Mouse (Mus musculus) stomach, postnatal 0 days (tissue): Measurements from ENCODE around the gene Pth2r.

Experiments used
- CTCF ChIP-seq: IDR thresholded peaks from 2 replicates; pipeline ENCODE4 v1.5.1; 2016; ENCODE audit warnings: antibody characterized with exemption, low read depth, mild to moderate bottlenecking, moderate library complexity
- EP300 ChIP-seq: optimal IDR thresholded peaks from 2 replicates; pipeline ENCODE3; 2016; ENCODE audit warnings: antibody characterized with exemption

DNA sequence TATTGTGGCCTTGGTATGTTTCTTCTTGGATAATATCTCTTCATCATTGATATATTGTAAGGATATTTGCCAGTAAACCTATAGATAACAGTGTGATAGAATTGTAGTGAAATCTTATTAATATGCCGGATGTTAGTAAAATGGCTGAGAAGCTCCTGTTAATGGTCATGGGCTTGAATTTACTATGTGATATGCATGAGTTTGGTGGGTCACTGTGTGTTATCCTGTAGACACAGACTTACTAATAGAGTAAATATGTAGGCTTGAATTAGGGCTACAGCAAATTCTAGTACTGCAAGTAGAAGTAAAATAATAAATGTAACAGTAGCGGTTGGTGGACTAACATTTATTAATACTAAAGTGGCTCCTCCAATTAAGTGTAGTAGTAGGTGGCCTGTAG, 139.1 kb downstream of the Pth2r start:
- TF ChIP-seq CTCF = no peak
- no peak for TF ChIP-seq EP300
